Mouse (Mus musculus) heart, embryonic 11.5 days (tissue): ENCODE measurements around the gene AI413582. TPM values are rescaled to one million over a fixed set of nuclear protein-coding genes. Genes with fewer than 3 reads are reported as not detected.
A peak's percentile ranks its signal among the peaks of the same experiment; 100 is the strongest.

Experiments
- ATAC-seq: fragments of 200-750 bp; cut with Nextera tagmentation; replicated peaks from 2 replicates; pipeline ENCODE4 v1.8.0; 2017; ENCODE audit warnings: moderate library complexity; ENCODE audit not compliant: insufficient number of reproducible peaks, low FRiP score, low TSS enrichment
- H3K27ac ChIP-seq: fragments of 300-500 bp; sonication (generic); 2 replicates; pipeline ENCODE4 v1.5.1; 2014; ENCODE audit warnings: mild to moderate bottlenecking, low read depth, low read length
- H3K27me3 ChIP-seq: fragments of 300-500 bp; sonication (generic); 2 replicates; pipeline ENCODE4 v1.6.1; 2014; ENCODE audit warnings: mild to moderate bottlenecking, low read length, mixed read lengths; ENCODE audit not compliant: control insufficient read depth, insufficient read depth
- H3K36me3 ChIP-seq: fragments of 300-500 bp; sonication (generic); 2 replicates; pipeline ENCODE4 v1.6.1; 2014; ENCODE audit warnings: mild to moderate bottlenecking, low read length, moderate library complexity, mixed read lengths; ENCODE audit not compliant: control insufficient read depth, insufficient read depth
- H3K4me1 ChIP-seq: fragments of 300-500 bp; sonication (generic); 2 replicates; pipeline ENCODE4 v1.6.1; 2014; ENCODE audit warnings: low read length; ENCODE audit not compliant: control insufficient read depth, insufficient read depth
- H3K4me2 ChIP-seq: fragments of 300-500 bp; sonication (generic); 2 replicates; pipeline ENCODE4 v1.6.1; 2014; ENCODE audit warnings: mild to moderate bottlenecking, moderate library complexity
- H3K4me3 ChIP-seq: fragments of 300-500 bp; sonication (generic); 2 replicates; pipeline ENCODE4 v1.5.1; 2014; ENCODE audit warnings: low read depth, low read length
- H3K9ac ChIP-seq: fragments of 300-500 bp; sonication (generic); 2 replicates; pipeline ENCODE4 v1.6.1; 2014; ENCODE audit warnings: mild to moderate bottlenecking, low read depth, low read length, moderate library complexity
- H3K9me3 ChIP-seq: fragments of 300-500 bp; sonication (generic); replicated peaks from 2 replicates; pipeline ENCODE4 v1.6.1; 2016; ENCODE audit warnings: low read length; ENCODE audit not compliant: control insufficient read depth
- WGBS: fragments of 180-500 bp; shearing (Covaris S2); extraction: QIAGEN DNeasy Blood & Tissue Kit; methylation state at CpG from one replicate; pipeline ENCODE4 v1.1.7; 2014; ENCODE audit not compliant: insufficient replicate concordance; 5-methylcytosine and 5-hydroxymethylcytosine counted together
- polyA plus RNA-seq: library from polyadenylated mRNA; unstranded; fragments of >200 nt; fragmentation: Nextera tagmentation; extraction: Ambion mirVana; gene quantifications from 2 replicates; pipeline ENCODE4 v1.2.1, GENCODE M21; 2014

The AI413582 gene
- polyA plus RNA-seq, 1 experiment from 2014 or later, result 18.1 TPM

DNA sequence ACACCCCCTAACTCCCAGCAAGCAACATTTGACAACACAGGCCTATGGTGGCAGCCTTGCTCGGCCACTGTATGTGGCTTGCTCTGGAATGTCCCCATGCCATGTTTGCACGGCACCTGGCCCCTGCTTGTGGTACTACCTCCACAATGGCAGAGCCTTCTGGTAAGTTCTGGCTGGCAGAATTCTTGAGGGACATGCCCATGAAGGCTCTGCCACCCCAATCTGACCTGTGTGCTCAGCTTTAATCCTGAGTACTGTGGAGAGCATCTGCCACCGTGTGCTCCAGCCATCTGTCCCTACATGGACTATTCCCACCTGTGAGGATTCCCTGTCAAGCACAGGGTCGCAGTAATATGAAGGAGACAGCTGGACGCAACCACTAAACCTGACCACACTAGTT lies 35.3 kb upstream of the AI413582 start:
- ATAC-seq, result no peak
- H3K4me3 ChIP-seq, result no peak overlapping the region
- H3K4me2 ChIP-seq, result no peak overlapping the region
- H3K36me3 ChIP-seq, result peaks cover 2% of the 10 kb centered on the region
- no peaks in the 10 kb centered on the region for H3K27me3 ChIP-seq
- H3K9me3 ChIP-seq, result no peaks in the 10 kb centered on the region
- no peak overlapping the region for H3K27ac ChIP-seq
- H3K4me1 ChIP-seq, result peaks cover 63% of the 10 kb centered on the region
- no peak overlapping the region; the same call in 1 of the 2 replicates for H3K9ac ChIP-seq
- 72% methylated on average over 5 of the region's 5 CpGs for WGBS

DNA sequence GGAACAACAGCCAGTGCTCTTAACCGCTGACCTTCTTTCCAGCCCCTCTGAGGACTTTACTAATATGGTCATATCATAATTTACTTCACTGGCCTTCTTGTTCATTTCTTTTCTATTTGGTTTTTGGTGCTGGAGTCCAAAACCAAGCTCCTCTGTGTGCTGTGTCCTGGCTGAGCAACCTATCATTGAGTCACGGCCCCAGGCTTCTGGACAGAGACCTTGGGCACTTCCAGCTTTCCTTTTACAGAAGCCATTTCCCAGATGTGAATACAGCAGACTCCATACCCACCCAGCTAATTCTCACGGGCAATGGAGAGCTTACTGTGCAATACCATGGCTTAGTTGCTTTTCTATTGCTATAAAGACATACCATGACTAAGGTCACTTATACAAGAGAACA lies 34.7 kb upstream of the AI413582 start:
- 87% methylated on average over 3 of the region's 3 CpGs for whole genome bisulfite sequencing
- H3K4me1 ChIP-seq, result peaks cover 67% of the 10 kb centered on the region
- H3K27ac ChIP-seq, result no peak overlapping the region
- peaks cover 5% of the 10 kb centered on the region for H3K36me3 ChIP-seq
- H3K27me3 ChIP-seq, result no peaks in the 10 kb centered on the region
- no peak for ATAC-seq
- H3K4me2 ChIP-seq, result no peak overlapping the region
- H3K9me3 ChIP-seq, result no peaks in the 10 kb centered on the region
- H3K4me3 ChIP-seq, result no peak overlapping the region
- no peak overlapping the region for H3K9ac ChIP-seq

DNA sequence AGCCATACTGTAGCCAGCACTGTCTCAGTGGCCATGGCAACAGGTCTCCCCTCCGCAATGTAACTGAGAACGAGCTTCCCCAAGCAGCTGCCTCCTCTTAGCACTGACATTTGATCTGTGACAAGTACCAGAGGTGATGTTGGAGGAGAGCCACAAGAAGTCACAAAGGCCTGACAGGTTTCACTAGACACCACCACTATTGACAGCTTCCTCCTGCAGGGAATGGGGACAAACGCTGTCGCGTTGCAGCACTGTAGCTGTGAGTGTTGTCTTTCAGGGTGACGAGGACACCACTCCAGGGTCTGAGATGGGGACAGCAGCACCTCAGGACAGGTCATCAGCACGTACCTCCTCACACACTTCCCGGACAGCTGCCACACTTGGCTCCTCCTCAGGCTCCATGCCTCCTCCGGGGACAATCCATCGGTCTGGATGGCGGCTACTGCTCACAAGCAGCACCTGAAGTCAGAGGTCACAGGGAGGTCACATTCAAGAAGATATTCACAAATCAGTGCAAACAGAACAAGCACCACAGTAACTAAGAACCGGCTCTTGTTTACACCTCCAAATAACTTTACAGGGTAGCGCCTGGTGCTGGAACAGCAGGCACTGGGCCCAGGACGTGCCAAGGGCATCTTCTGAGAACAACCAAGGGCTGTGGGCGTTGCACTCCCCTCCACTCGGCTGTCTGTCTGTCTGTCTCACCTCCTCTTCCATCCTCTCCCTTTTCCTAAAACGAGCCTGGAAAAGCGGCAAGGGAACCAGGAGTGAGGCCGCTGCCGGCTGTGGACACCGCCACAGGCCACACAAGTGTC lies 31.0 kb upstream of the AI413582 start:
- no peak overlapping the region for H3K4me3 ChIP-seq
- 51% methylated on average over 21 of the region's 21 CpGs for WGBS
- peak overlapping the region; percentile 40 for H3K4me2 ChIP-seq
- peak; percentile 51 for ATAC-seq
- H3K27ac ChIP-seq, result peak overlapping the region; percentile 91
- H3K36me3 ChIP-seq, result peaks cover 21% of the 10 kb centered on the region
- peaks cover 52% of the 10 kb centered on the region for H3K4me1 ChIP-seq
- no peaks in the 10 kb centered on the region for H3K9me3 ChIP-seq
- H3K9ac ChIP-seq, result peak overlapping the region; percentile 55
- no peaks in the 10 kb centered on the region for H3K27me3 ChIP-seq

DNA sequence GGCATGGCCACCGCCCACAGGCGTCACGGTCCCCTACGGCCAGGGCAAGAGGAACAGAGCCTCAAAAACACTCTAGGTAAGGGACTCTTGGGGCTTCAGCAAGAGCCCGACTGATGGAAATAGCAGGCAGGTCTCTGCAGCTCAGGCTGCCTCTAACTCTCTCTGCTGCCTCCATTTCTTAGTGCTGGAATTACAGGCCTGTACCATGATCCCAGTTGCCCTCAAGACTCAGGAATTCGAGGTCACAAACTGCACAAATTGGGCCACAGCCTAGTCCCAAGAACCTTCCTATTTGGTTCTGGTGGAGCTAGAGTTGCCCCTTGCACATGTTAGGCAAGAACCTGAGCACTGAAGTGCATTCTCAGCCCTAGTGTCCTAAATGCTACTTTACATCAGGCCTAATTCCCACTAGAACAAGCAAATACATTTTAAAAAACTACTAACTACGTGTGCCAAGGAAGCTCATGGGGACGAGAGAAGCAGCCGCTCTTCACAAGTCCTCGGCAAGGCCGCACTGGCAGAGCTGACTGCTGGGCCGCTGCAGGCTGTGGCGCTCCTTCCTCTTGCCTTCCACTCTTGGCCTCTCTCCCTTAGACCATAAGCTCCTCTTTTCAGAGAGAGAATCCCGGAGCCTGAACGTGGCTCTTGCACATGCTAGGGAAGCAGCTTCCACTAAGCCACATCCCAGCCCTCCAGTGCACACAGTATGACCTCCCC lies 30.3 kb upstream of the AI413582 start:
- no peak overlapping the region for H3K4me3 ChIP-seq
- peaks cover 51% of the 10 kb centered on the region for H3K4me1 ChIP-seq
- WGBS, result 64% methylated on average over 15 of the region's 15 CpGs
- H3K27me3 ChIP-seq, result no peaks in the 10 kb centered on the region
- peak overlapping the region; percentile 91 for H3K27ac ChIP-seq
- H3K9me3 ChIP-seq, result no peaks in the 10 kb centered on the region
- peaks cover 21% of the 10 kb centered on the region for H3K36me3 ChIP-seq
- ATAC-seq, result peak; percentile 2; the same call in 1 of the 2 replicates
- no peak overlapping the region for H3K9ac ChIP-seq
- H3K4me2 ChIP-seq, result no peak overlapping the region

DNA sequence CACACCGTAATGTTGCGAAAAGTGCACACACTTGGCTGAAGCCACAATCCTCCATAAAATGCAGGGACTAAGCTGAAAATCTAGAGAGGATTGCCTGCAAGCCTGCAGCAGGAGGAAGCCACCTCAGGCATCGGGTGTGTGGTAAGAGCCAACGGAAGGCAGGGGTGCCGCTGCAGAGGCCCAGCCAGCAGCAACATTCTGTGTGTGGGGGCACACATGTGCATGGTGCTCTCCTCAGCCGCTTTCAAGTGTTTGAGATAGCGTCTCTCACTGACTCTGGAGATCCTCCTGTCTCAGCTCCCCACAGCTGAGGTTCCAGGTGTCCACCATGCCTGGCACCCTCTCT lies 27.0 kb upstream of the AI413582 start:
- Histone ChIP-seq H3K4me2 (no peak overlapping the region), H3K27ac (no peak overlapping the region), H3K4me1 (peaks cover 71% of the 10 kb centered on the region), H3K4me3 (no peak overlapping the region), H3K9me3 (no peaks in the 10 kb centered on the region), H3K36me3 (peaks cover 21% of the 10 kb centered on the region), H3K9ac (no peak overlapping the region), H3K27me3 (no peaks in the 10 kb centered on the region)
- 92% methylated on average over 7 of the region's 7 CpGs for WGBS
- ATAC-seq, result no peak

DNA sequence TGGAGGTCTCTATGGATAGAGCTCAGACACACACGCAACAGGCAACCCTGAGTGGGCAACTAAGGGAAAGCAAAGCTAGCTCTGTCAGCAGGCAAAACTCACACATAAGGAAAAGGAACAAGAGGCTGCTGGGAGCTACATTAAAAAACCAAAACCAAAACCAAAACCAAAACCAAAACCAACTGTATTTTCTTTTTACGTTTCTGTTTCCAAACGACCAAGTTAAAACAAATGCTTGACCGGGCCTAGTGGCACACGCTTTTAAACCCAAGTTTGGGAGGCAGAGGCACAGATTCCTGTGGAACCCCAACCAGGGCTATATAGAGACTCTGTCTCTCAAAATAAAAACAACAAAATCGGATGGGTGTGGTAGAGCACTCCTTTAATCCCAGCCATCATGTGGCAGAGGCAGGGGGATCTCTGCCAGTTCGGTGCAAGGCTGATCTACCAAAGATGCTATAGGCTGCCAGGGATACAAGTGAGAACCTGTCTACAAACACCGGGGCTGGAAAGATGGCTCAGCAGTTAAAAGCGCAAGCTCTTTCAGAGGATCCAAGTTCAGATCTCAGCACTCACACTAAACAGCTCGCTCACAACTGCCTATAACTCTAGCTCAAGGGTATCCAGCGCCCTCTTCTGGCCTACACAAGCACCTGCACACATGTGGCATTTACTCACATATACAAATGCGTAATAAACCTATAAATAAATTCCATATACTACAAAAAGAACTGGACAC lies 26.4 kb upstream of the AI413582 start:
- no peaks in the 10 kb centered on the region for H3K27me3 ChIP-seq
- WGBS, result 88% methylated on average over 12 of the region's 12 CpGs
- no peak overlapping the region for H3K9ac ChIP-seq
- no peak for ATAC-seq
- H3K4me2 ChIP-seq, result no peak overlapping the region
- no peak overlapping the region for H3K4me3 ChIP-seq
- peak overlapping the region; percentile 3; the same call in 1 of the 2 replicates for H3K27ac ChIP-seq
- H3K4me1 ChIP-seq, result peaks cover 75% of the 10 kb centered on the region
- no peaks in the 10 kb centered on the region for H3K9me3 ChIP-seq
- peaks cover 21% of the 10 kb centered on the region for H3K36me3 ChIP-seq

DNA sequence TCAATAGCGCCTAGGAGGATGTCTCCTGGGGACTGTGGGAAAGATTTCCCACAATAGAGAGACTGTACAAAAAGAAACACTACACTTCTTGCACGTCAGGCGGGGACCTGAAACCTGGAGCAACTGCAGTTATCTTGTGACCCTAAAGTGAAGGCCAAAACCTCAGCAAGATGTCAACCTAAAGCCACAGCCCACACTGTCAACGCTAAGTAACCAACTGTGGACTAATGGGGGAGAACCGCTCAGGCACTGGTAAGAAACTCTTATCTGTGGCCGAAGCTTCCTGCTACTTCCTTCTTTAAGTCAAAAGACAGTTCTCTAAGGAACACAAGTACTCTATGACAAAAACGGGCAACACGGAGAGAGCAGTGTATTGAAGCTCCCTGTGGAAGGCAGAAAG lies 22.7 kb upstream of the AI413582 start:
- Histone ChIP-seq H3K36me3 (peaks cover 12% of the 10 kb centered on the region), H3K27ac (peak overlapping the region; percentile 50; the same call in 1 of the 2 replicates), H3K4me2 (no peak overlapping the region), H3K27me3 (no peaks in the 10 kb centered on the region), H3K9ac (0 out of 2 replicates have a peak overlapping the region, but pooled peaks have one; percentile 2), H3K9me3 (no peaks in the 10 kb centered on the region), H3K4me1 (peaks cover 56% of the 10 kb centered on the region), H3K4me3 (no peak overlapping the region)
- no peak for ATAC-seq
- 57% methylated on average over 8 of the region's 8 CpGs for WGBS

DNA sequence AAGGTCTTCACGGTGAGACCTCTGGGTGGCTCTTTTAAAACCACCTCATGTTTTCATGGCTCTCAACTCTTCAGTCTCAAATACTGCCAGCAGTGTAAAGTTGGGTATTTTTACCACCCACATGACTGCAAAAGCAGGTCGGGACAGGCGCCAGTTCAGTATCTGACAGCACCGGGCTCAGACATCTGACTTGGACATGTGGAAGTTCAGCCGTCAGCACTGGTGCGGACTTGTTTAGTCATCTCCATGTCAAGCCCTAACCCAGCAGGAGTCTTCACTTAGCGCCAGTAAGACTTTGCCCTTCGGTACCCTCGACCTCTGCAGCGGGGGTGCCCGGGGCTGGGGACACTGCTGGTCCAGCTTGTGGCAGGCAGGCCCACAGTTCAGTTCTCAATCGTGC lies 21.7 kb upstream of the AI413582 start:
- H3K36me3 ChIP-seq, result peaks cover 13% of the 10 kb centered on the region

More for the DNA sequence above, 21.7 kb upstream of the AI413582 start:
- 50% methylated on average over 12 of the region's 12 CpGs for WGBS
- peaks cover 58% of the 10 kb centered on the region for H3K4me1 ChIP-seq
- peak overlapping the region; percentile 50 for H3K27ac ChIP-seq
- no peaks in the 10 kb centered on the region for H3K27me3 ChIP-seq
- H3K9ac ChIP-seq, result no peak overlapping the region; the same call in 1 of the 2 replicates
- peak; percentile 37 for ATAC-seq
- H3K4me3 ChIP-seq, result no peak overlapping the region
- H3K4me2 ChIP-seq, result no peak overlapping the region
- no peaks in the 10 kb centered on the region for H3K9me3 ChIP-seq
